Mouse (Mus musculus): Measurements from ENCODE around the gene Lipk. TPM values are rescaled to one million over a fixed set of nuclear protein-coding genes. Genes with fewer than 3 reads are reported as not detected.

Lipk gene
- polyA plus RNA-seq, 1 experiment from 2014 or later, result not detected

- Histone ChIP-seq H3K9me3 (no peaks in the 10 kb centered on the region), H3K4me3 (no peak overlapping the region), H3K27me3 (ENCODE audit: insufficient read depth, poor library complexity, severe bottlenecking) (no peaks in the 10 kb centered on the region), H3K27ac (no peak overlapping the region), H3K36me3 (no peaks in the 10 kb centered on the region), H3K4me1 (replicated peaks) (no peaks in the 10 kb centered on the region)
- no peak for DNase-seq (ENCODE audit: low spot score)
These were observed 66.1 kb downstream of the Lipk start for GRCm38 (mm10) chr19:34074239-34074638.

GRCm38 (mm10) chr19:34078130-34078529 lies 70.0 kb downstream of the Lipk start:
- no peak for DNase-seq (ENCODE audit: low spot score)
- Histone ChIP-seq H3K9me3 (no peaks in the 10 kb centered on the region), H3K4me3 (no peak overlapping the region), H3K27ac (no peak overlapping the region), H3K36me3 (no peaks in the 10 kb centered on the region), H3K4me1 (replicated peaks) (no peaks in the 10 kb centered on the region), H3K27me3 (ENCODE audit: insufficient read depth, poor library complexity, severe bottlenecking) (no peaks in the 10 kb centered on the region)
- 83% methylated on average over 2 of the region's 2 CpGs for WGBS

- no peak overlapping the region for H3K4me3 ChIP-seq
- H3K27me3 ChIP-seq (ENCODE audit: insufficient read depth, poor library complexity, severe bottlenecking), result no peaks in the 10 kb centered on the region
- no peaks in the 10 kb centered on the region for H3K36me3 ChIP-seq
- no peak for DNase-seq (ENCODE audit: low spot score)
- no peaks in the 10 kb centered on the region for H3K4me1 ChIP-seq (replicated peaks)
- WGBS, result 81% methylated on average over 3 of the region's 3 CpGs
- no peaks in the 10 kb centered on the region for H3K9me3 ChIP-seq
- no peak overlapping the region for H3K27ac ChIP-seq
These were observed 81.1 kb downstream of the Lipk start for GRCm38 (mm10) chr19:34089011-34089680.

DNA sequence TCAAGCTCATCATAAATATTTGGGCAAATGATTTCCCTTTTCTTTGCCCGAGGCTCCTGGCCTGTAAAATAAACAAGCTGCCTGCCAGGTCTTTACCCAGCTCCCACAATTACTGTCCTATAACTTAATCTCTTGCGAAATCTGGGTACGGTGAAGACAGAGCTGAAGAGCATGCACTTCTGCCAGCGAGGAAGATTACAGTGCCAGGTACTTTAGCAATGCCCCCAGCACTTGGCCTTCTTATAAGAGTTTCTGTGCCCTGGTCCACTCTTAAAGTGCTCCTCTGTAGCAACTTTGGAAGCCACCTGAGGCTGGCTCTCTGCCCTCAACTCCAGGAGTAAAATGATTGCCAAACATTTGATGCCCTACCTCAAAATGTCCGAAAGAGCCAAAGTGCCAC lies 87.3 kb downstream of the Lipk start:
- Histone ChIP-seq H3K4me3 (no peak overlapping the region), H3K9me3 (no peaks in the 10 kb centered on the region), H3K27ac (no peak overlapping the region), H3K27me3 (ENCODE audit: insufficient read depth, poor library complexity, severe bottlenecking) (no peaks in the 10 kb centered on the region), H3K4me1 (replicated peaks) (no peaks in the 10 kb centered on the region), H3K36me3 (no peaks in the 10 kb centered on the region)
- WGBS, result 88% methylated on average over 5 of the region's 5 CpGs
- DNase-seq (ENCODE audit: low spot score), result no peak

DNA sequence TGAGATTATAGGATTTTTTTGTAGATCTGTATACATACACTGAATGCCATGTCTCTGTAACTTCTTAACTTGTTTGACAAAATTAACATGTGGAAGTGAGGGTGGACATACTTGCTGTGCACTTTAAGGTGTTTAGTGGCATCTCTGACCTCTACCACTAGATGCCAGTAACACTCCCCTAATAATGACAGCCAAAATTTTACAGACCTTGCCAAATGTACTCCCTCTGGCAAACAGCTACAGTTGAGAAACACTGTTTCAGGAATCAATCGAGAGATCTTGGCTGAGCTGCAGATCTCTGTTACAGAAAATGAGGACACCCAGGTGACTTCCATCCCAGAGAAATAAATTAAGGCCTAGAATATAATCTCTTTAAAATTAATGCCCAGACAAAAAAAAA lies 88.1 kb downstream of the Lipk start:
- no peak overlapping the region for H3K4me3 ChIP-seq
- 72% methylated on average over 1 of the region's 1 CpGs for WGBS
- no peaks in the 10 kb centered on the region for H3K9me3 ChIP-seq
- DNase-seq (ENCODE audit: low spot score), result no peak
- no peaks in the 10 kb centered on the region for H3K36me3 ChIP-seq
- no peaks in the 10 kb centered on the region for H3K27me3 ChIP-seq (ENCODE audit: insufficient read depth, poor library complexity, severe bottlenecking)
- H3K4me1 ChIP-seq (replicated peaks), result no peaks in the 10 kb centered on the region
- H3K27ac ChIP-seq, result no peak overlapping the region

Other genes with a start within 250 kb of the Lipk start
- 7.7 and 9.8 TPM in 2 replicates for gene Lipo3, start 246.3 kb upstream of the Lipk start, polyA plus RNA-seq (2016; fragmentation: Nextera tagmentation; extraction: Ambion mirVana)
- not detected in 2 replicates for gene Lipo1, start 220.8 kb upstream of the Lipk start, polyA plus RNA-seq (2016; fragmentation: Nextera tagmentation; extraction: Ambion mirVana)
- not detected in 2 replicates for gene Lipf, start 47.1 kb upstream of the Lipk start, polyA plus RNA-seq (2016; fragmentation: Nextera tagmentation; extraction: Ambion mirVana)
- gene Lipn, start 59.1 kb downstream of the Lipk start, polyA plus RNA-seq (2016; fragmentation: Nextera tagmentation; extraction: Ambion mirVana), result not detected in 2 replicates
- gene Lipm, start 92.6 kb downstream of the Lipk start, polyA plus RNA-seq (2016; fragmentation: Nextera tagmentation; extraction: Ambion mirVana), result not detected in 2 replicates
- not detected in 2 replicates for gene Ankrd22, start 157.8 kb downstream of the Lipk start, polyA plus RNA-seq (2016; fragmentation: Nextera tagmentation; extraction: Ambion mirVana)
- gene Stambpl1, start 183.9 kb downstream of the Lipk start, polyA plus RNA-seq (2016; fragmentation: Nextera tagmentation; extraction: Ambion mirVana), result 2.9 and 3.7 TPM in 2 replicates
- 22.6 and 31.1 TPM in 2 replicates for gene Acta2, start 247.3 kb downstream of the Lipk start, polyA plus RNA-seq (2016; fragmentation: Nextera tagmentation; extraction: Ambion mirVana)

Data from hindbrain, embryonic 10.5 days (tissue).